Mouse (Mus musculus) gastrocnemius, postnatal 25 days (tissue): ENCODE results near the gene Gm17783. TPM values are rescaled to one million over a fixed set of nuclear protein-coding genes. Genes with fewer than 3 reads are reported as not detected.
"Not testable (repeated sequence)": the region's sequence is repeated elsewhere in the genome, so short reads cannot be mapped to it uniquely, and the experiment has no call there.

ENCODE experiments used
- DNase-seq: peaks from one replicate; pipeline ENCODE4 v3.0.0; 2022
- long read RNA-seq, 2 experiments: library from polyadenylated mRNA; stranded (forward); transcript quantifications; one replicate each; pipeline ENCODE4 v2.0.0; 2021
- total RNA-seq, 2 experiments: library from RNA; stranded (reverse); gene quantifications; 1 replicate in 1 of 2; 2 replicates in 1 of 2; pipeline ENCODE4 v1.2.3; 2021

Gm17783 gene
- total RNA-seq, result not detected
- long read RNA-seq, experiment 1, result 0 reads
- long read RNA-seq, experiment 2, result 0 reads

DNA sequence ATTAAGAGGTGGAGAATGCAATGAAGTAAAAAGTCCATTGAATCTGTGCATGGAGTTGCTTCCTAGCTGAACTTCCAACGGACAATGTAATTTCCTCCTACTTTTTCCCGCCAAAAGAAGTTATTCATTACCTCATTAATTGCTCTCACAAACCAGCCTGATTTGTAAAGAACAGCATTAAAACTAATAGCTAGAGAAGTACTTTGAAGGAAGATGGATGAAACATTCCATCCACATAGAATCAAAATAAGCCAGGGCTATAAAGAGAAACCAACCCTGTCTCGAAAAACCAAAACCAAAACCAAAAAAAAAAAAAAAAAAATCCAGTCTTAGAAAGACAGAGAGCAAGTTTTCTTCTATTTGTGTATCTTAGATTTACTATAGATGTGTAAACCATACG lies at the start of gene Gm17783:
Gene Gm17783 (minus strand): TSS at position 101 of the 400 bp plus-strand sequence.
- no peak for DNase-seq

DNA sequence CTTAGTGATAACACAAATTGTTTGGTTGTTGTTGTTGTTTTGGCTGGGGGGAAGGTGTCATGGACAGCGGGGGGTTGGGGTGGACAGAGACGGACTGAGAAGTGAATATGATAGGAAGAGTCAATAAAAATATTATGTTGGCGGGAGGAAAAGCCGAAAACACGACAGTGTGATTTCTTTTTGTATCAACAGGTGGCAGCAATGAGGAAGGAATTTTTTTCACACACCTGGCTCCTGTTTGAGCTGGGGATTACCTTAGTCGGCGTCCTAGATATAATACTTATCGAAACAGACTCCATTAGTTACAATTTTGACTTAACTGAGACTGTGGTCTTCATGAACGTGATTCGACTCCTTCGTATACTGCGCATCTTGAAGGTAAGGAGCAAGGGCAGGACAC lies 48.0 kb upstream of the Gm17783 start:
- no peak for DNase-seq

- DNase-seq, result no peak
These were observed 40.5 kb upstream of the Gm17783 start for GRCm38 (mm10) chr16:45572307-45572706.

GRCm38 (mm10) chr16:45561747-45562146 lies 29.9 kb upstream of the Gm17783 start:
- DNase-seq, result no peak

- no peak for DNase-seq
These were observed 19.7 kb upstream of the Gm17783 start for GRCm38 (mm10) chr16:45551579-45551978.

- no peak for DNase-seq
These were observed 16.1 kb upstream of the Gm17783 start for GRCm38 (mm10) chr16:45547982-45548381.

GRCm38 (mm10) chr16:45544341-45544740 lies 12.5 kb upstream of the Gm17783 start:
- no peak for DNase-seq

DNA sequence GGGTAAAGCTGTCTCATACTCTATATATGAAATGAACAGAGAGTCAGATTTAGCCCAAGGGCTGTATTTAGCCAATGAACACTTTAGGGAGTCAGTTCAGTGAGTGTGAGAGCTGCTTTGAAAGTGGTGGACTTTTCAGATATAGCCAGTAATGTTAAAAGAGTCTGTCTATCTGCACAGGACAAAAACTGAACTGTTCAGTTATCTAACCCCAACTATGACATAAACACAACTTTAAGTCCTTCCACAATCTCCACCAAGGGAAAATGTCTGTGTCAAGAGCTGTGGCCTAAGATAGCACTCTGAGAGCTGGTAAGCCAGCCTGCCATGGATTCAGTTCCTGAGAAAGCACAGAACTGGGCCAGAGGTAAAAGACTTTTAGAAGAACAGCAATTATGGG lies 10.3 kb upstream of the Gm17783 start:
- no peak for DNase-seq

DNA sequence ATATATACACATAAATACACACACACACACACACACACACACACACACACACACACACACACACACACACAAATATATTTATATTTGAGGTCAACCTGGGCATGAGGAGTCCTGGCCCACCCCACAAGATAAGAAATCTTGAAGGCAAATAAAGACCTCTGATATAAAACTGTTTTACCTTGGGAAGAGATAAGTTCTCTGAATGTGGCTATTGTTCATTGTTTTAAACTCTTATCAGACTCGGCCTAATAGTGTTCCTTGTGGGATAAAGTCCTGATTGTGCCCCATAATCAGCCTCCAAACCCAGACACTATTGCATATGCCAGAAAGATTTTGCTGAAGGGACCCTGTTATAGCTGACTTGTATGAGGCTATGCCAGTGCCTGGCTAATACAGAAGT lies 6.5 kb upstream of the Gm17783 start:
- not testable (repeated sequence) for DNase-seq

DNA sequence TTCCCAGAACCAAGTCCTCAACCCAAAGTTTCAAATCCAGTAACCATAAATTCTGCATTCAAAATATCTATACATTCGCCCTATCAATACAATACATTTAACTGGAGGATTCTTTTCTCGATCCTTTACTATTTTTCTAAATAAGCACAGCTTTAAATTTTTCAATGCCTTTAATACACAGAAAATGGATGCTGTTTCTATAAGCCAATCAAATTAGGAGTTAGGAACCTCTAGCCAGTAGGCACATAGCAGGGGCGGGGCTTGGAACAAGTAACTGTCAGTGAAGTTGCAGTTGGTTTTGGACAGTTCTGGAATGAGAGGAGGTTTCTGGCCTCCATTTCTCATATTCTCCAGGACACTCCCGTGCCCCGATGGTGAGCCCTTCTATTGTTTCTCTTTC lies 3.2 kb upstream of the Gm17783 start, which contains the start of gene Slc9c1:
Gene Slc9c1 (plus strand): TSS at position 301 of the 400 bp plus-strand sequence.
- no peak for DNase-seq

GRCm38 (mm10) chr16:45525551-45525950 lies 6.3 kb downstream of the Gm17783 start:
- DNase-seq, result no peak

DNA sequence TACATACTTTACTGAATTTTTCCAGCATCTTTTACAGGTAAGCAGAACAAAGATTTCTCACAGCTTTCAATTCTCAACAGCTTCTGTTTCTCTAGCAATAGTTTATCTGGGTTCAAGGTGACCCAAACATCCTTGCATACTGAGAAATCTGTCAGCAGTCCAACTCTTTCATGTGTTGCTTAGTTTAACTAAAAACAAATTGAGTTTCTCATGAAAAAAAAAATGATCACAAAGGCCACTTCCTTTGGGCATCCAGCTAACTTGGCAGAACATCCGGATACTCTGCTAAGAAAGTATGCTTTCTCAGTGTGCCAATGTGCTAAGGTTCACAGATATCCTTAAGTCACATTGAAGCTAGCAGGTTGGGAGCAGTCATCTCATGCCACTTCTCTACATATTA lies 36.5 kb downstream of the Gm17783 start:
- no peak for DNase-seq

DNA sequence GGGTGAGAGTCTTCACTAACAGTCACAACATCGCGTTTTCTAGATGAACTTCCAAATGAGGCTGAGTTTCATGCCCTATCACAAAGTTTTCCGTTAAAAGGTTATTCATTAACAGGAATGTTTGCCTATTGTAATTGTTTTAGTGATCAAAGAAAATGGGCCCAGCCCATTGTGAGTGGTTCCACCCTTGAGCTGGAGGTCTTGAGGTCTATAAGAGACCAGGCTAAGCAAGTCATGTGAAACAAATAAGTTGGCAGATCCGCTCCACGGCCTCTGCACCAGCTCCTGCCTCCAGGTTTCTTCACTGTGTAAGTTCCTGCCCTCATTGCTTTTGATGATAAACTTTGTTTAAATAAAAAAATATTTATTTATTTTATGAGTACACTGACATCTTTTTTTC lies 38.9 kb downstream of the Gm17783 start, which contains the start of gene Gm609:
Gene Gm609 (minus strand): TSS at position 43 of the 400 bp plus-strand sequence.
- DNase-seq, result no peak

DNA sequence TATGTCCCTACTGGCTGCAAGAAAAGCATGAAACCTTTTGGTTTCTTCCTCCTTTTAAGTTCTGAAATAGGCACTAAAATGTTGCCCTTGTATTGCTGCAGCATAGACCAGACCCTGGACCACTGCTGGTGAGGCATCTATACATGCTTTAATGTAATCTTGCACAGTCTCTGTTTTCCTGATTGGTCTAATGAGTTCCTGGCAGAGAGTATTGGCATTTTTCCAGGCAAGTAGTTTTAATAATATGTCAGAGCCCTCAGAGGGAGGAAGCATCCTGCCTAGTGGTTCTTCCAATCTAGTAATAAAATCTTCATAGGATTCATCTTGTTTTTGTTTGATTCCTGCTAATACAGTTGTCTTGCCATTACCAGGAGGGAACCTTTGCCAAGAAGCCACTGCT lies 54.9 kb downstream of the Gm17783 start:
- no peak for DNase-seq

- DNase-seq, result not testable (repeated sequence)
These were observed 60.0 kb downstream of the Gm17783 start for GRCm38 (mm10) chr16:45471836-45472235.

Other genes with a start within 250 kb of the Gm17783 start
- 10 to 100 TPM; 19.6 to 20.7 TPM for gene Cd200, start 123.0 kb downstream of the Gm17783 start, total RNA-seq
- under 1 TPM in 1 of 2 experiments, not detected in 1; 0.21 TPM for gene Gm609, start 39.1 kb downstream of the Gm17783 start, total RNA-seq
- not detected for gene Slc9c1, start 3.3 kb upstream of the Gm17783 start, total RNA-seq
- under 1 TPM in 1 of 2 experiments, not detected in 1; 0.19 TPM for gene Gcsam, start 78.3 kb upstream of the Gm17783 start, total RNA-seq
- not detected for gene BC016579, start 122.0 kb upstream of the Gm17783 start, total RNA-seq
- gene Tmprss7, start 161.6 kb upstream of the Gm17783 start, total RNA-seq, result not detected
- under 1 TPM; 0.28 to 0.56 TPM for gene Tagln3, start 192.6 kb upstream of the Gm17783 start, total RNA-seq
- gene Abhd10, start 210.9 kb upstream of the Gm17783 start, total RNA-seq, result 10 to 100 TPM; 10.5 to 13.5 TPM